Mouse (Mus musculus) naive thymus-derived CD4-positive, alpha-beta T cell, adult 2 months (primary cell): ENCODE results near the gene Olfr1242.

Experiments used
- DNase-seq: peaks from one replicate; pipeline ENCODE4 v3.0.0-alpha.2; 2011; ENCODE audit warnings: low read depth

Olfr1242 gene

DNA sequence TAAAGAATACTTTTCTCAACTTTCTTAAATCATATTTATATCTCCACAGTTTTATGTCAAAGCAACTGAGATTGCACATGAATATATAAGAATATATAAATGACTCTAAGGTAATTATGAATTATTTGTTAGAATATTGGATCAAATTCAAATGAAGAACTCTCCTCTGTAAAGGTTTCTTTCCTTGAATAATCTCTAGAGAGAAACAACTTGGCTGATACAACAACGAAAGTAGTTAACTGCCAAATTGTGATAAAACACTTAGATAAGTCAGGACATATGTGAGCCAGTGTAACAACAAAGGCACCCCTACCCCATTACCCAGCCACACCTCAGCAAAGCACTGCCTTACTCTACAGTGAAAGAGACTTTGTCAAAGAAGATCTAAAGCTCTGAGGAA lies at the start of gene Olfr1242:
Gene Olfr1242 (minus strand): TSS at position 101 of the 400 bp plus-strand sequence.
- no peak for DNase-seq

DNA sequence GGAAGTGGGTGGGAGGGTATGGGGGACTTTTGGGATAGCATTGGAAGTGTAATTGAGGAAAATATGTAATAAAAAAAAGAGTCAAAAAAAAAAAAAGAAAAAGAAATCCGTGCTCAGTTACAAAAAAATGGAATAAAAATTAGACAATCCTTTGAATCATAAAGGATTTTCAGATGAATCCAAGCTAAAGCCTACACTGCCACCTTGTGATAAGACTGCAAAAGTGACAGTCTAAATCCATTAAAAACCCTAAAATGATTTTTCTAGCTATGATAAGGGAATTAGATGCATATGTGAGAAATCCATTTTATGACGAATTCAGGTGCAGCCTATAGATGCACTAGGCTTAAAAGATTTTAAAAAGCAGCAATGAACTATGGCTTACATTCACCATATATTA lies 46.4 kb upstream of the Olfr1242 start:
- DNase-seq = no peak

DNA sequence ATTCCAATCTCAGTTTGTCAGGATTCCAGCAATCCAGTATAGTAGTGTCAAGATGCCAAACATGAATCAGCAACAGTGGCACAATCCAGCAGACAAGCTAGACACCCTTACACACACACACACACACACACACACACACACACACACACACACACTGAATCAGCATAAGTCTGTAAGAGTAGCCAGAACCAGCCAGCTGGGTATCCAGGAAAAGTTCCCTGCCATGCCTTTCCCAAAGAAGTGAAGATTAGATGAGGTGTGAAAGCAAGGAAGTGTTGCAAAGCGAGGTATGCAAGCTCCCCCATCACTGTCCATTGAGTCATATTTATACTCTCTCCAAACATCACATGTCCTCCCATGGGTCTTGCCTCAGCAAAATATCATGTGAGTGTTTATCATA lies 41.8 kb upstream of the Olfr1242 start:
- DNase-seq = no peak

DNA sequence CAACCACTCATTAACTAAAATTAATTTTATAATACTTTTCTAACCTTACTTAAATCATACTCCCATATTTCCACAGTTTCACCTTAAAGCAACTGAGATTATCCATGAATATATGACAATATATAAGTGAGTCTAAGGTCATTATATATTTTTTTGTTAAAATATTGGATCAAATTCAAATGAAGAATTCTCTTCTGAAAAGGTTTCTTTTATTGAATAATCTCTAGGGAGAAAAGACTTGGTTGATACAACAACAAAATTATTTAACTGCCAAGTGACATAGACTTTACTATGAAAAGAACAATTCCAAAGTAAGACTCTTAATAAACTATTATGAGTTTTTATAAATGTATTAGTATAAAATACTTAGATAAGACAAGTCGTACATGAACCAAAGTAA lies 33.3 kb upstream of the Olfr1242 start, which contains the start of gene Olfr1243:
Gene Olfr1243 (minus strand): TSS at position 101 of the 400 bp plus-strand sequence.
- no peak for DNase-seq

DNA sequence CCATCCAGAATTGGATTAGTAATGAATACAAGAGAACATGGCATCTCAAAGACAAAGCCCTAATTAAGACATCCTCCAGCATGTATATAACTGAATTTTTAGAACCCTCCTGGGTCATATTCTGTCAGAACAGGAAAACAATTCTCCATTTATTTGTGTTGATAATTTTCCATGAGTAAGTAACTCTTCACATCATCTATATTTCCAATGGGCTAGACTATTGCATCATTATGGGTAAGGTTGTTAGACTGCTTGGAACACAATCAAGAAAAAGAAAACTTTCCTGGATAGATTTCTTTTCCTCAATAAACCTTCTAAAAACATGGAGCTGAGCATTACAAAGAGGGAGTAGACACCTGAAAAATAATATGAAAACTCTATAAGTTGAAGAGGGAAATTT lies 11.1 kb downstream of the Olfr1242 start, which contains the start of gene Olfr1241:
Gene Olfr1241 (minus strand): TSS at position 101 of the 400 bp plus-strand sequence.
- no peak for DNase-seq

DNA sequence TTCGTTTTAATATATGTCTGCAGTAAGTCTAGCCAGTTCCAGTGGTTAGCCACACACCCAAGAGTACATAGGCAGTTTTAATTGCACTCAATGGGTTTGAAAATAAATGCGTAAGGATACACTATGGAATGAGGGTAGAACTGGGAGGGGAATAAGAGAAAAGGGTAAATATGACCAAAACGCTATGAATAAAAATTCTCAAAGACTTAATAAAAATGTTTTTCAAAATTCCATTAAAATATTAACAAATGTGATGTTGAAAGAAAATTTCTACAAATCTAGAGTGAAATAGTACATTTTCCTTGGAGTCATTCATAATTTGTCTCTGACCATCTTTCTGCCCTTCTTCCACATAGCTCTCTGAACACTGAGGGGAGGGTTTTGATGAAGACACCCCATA lies 55.2 kb downstream of the Olfr1242 start, which contains the start of gene Olfr1240:
Gene Olfr1240 (minus strand): TSS at position 101 of the 400 bp plus-strand sequence.
- no peak for DNase-seq
